Mouse (Mus musculus): ENCODE results near the gene Zfr. TPM values are rescaled to one million over a fixed set of nuclear protein-coding genes. Genes with fewer than 3 reads are reported as not detected.

Gene Zfr
- polyA plus RNA-seq, 1 experiment from 2014 or later, result 77.5 TPM

MicroRNA genes within 50 kb of the gene (microRNA counts, 519-probe panel; counts per million panel counts)
- 473 counts per million, percentile 71 among the panel's probes with 10 or more counts for microRNA mmu-miR-1898

Small RNA genes lying within 50 kb of the gene (microRNA-seq; reads per million reads assigned to microRNA genes)
- gene Mir1898 (ENCODE audit: borderline number of aligned reads), result not detected

Other genes starting within 250 kb of the Zfr start
- gene Npr3, start 210.5 kb upstream of the Zfr start, polyA plus RNA-seq (2015; fragmentation: Nextera tagmentation; extraction: Ambion mirVana), result 0.45 and 0.49 TPM in 2 replicates
- gene Sub1, start 120.8 kb upstream of the Zfr start, polyA plus RNA-seq (2015; fragmentation: Nextera tagmentation; extraction: Ambion mirVana), result 1,079 and 1,123 TPM in 2 replicates
- gene Mtmr12, start 87.2 kb downstream of the Zfr start, polyA plus RNA-seq (2015; fragmentation: Nextera tagmentation; extraction: Ambion mirVana), result 15.9 and 19.0 TPM in 2 replicates
- gene Golph3, start 203.6 kb downstream of the Zfr start, polyA plus RNA-seq (2015; fragmentation: Nextera tagmentation; extraction: Ambion mirVana), result 78.6 and 84.1 TPM in 2 replicates
- gene 1810049J17Rik, start 204.1 kb downstream of the Zfr start, polyA plus RNA-seq (2015; fragmentation: Nextera tagmentation; extraction: Ambion mirVana), result 1.6 and 2.0 TPM in 2 replicates